Mouse (Mus musculus) heart, adult 2 months (tissue): ENCODE measurements around the gene Dio1.

Experiments used
- EP300 ChIP-seq: fragments of 200-500 bp; IDR thresholded peaks from 2 replicates; pipeline ENCODE4 v1.6.1; 2011; ENCODE audit warnings: low read depth, low read length, control low read depth; ENCODE audit not compliant: insufficient read depth
- POLR2A ChIP-seq: fragments of 200-500 bp; IDR thresholded peaks from 2 replicates; pipeline ENCODE4 v1.6.1; 2011; ENCODE audit warnings: mild to moderate bottlenecking, low read depth, low read length, control low read depth; ENCODE audit not compliant: insufficient read depth

- TF ChIP-seq POLR2A (no peak), EP300 (no peak)
These were observed 44.4 kb upstream of the Dio1 start for GRCm38 (mm10) chr4:107351368-107351767.
